25 mouse cellular contexts compared by ENCODE assay signal in genomic region chr17:3407051-3407450, GRCm38 (mm10).
DNase-seq lines count a peak whose midpoint lies in the region; ATAC-seq lines count a peak whose summit lies in the region.
"Had no signal": no experiment of that assay in that cellular context is flagged by ENCODE, and none has a peak within 500 bp of the region (broad histone marks: within the 10 kb centered on the region; RNA-seq: fewer than 3 reads in every experiment).

No protein-coding gene starts in this region.

- no peak overlapping the region for H3K27ac ChIP-seq in midbrain, embryonic 12.5 days (replicated peaks)
- H3K27ac ChIP-seq in midbrain, embryonic 16.5 days (ENCODE audit: low read length): no peak overlapping the region
- H3K27ac ChIP-seq in embryonic facial prominence, embryonic 10.5 days (replicated peaks): no peak overlapping the region
- H3K27ac ChIP-seq in limb, embryonic 12.5 days: 0 out of 2 replicates have a peak overlapping the region, but pooled peaks have one; percentile 13
- H3K27ac ChIP-seq: heart, embryonic 13.5 days; hindbrain, embryonic 12.5 days; macrophage; midbrain, embryonic 10.5 days had no signal

- WGBS in midbrain, embryonic 12.5 days: 0% methylated on average over 1 of the region's 1 CpGs
- WGBS in midbrain, embryonic 16.5 days: 0% methylated on average over 1 of the region's 1 CpGs
- 8% methylated on average over 1 of the region's 1 CpGs for WGBS in embryonic facial prominence, embryonic 10.5 days
- 0% methylated on average over 1 of the region's 1 CpGs for WGBS in limb, embryonic 12.5 days

- H3K27me3 ChIP-seq in midbrain, embryonic 12.5 days: peaks cover 11% of the 10 kb centered on the region
- no peaks in the 10 kb centered on the region for H3K27me3 ChIP-seq in midbrain, embryonic 16.5 days (ENCODE audit: control insufficient read depth, insufficient read depth, low read depth, low read length)
- peaks cover 26% of the 10 kb centered on the region for H3K27me3 ChIP-seq in embryonic facial prominence, embryonic 10.5 days (replicated peaks; ENCODE audit: low read depth, poor library complexity, severe bottlenecking)
- H3K27me3 ChIP-seq in limb, embryonic 12.5 days: no peaks in the 10 kb centered on the region; the same call in 1 of the 2 replicates
- H3K27me3 ChIP-seq: heart, embryonic 13.5 days; hindbrain, embryonic 12.5 days had no signal

- no peak overlapping the region for H3K4me3 ChIP-seq in midbrain, embryonic 12.5 days
- no peak overlapping the region for H3K4me3 ChIP-seq in midbrain, embryonic 16.5 days (ENCODE audit: low read depth, low read length)
- H3K4me3 ChIP-seq in embryonic facial prominence, embryonic 10.5 days: no peak overlapping the region
- H3K4me3 ChIP-seq in limb, embryonic 12.5 days (replicated peaks): no peak overlapping the region
- H3K4me3 ChIP-seq: heart, embryonic 13.5 days; hindbrain, embryonic 12.5 days; midbrain, embryonic 10.5 days had no signal

- peak; percentile 6 for DNase-seq in R1 (ENCODE audit: low read depth, low spot score)
- peak; percentile 20 for DNase-seq in embryonic facial prominence, embryonic 10.5 days (ENCODE audit: low spot score)
- DNase-seq in ovary, adult 18-20 months (ENCODE audit: low spot score): no peak
- DNase-seq in urinary bladder, adult 18-20 months (ENCODE audit: low spot score in 2 of 2): no peak
- DNase-seq in thymus, adult 18-20 months: no peak
- DNase-seq: adrenal gland, postnatal 25 days; cerebellum, adult 11 months; cerebellum, adult 9-11 months; gastrocnemius, postnatal 14 days; heart, adult 18-20 months; heart, postnatal 14 days; kidney, postnatal 25 days; layer of hippocampus, postnatal 36 days; liver, postnatal 0 days; thymus, adult 2 months had no signal

- no peaks in the 10 kb centered on the region for H3K4me1 ChIP-seq in midbrain, embryonic 12.5 days
- H3K4me1 ChIP-seq in midbrain, embryonic 16.5 days (ENCODE audit: control insufficient read depth, insufficient read depth, low read length): no peaks in the 10 kb centered on the region
- H3K4me1 ChIP-seq in embryonic facial prominence, embryonic 10.5 days: peaks cover 17% of the 10 kb centered on the region
- peaks cover 29% of the 10 kb centered on the region for H3K4me1 ChIP-seq in limb, embryonic 12.5 days (replicated peaks)

- 0 out of 2 replicates have a peak, but pooled peaks have one; percentile 34 for ATAC-seq in midbrain, embryonic 12.5 days (ENCODE audit: low FRiP score, low read depth)
- no peak for ATAC-seq in midbrain, embryonic 16.5 days
- ATAC-seq in limb, embryonic 12.5 days (ENCODE audit: insufficient number of reproducible peaks, insufficient read depth, low FRiP score, low TSS enrichment, low read depth): no peak
- ATAC-seq: intestine, postnatal 0 days; liver, postnatal 0 days; lung, postnatal 0 days had no signal

- no peaks in the 10 kb centered on the region for H3K9me3 ChIP-seq in midbrain, embryonic 12.5 days
- no peaks in the 10 kb centered on the region for H3K9me3 ChIP-seq in midbrain, embryonic 16.5 days (replicated peaks; ENCODE audit: control insufficient read depth, low read length, poor library complexity, severe bottlenecking)
- no peaks in the 10 kb centered on the region for H3K9me3 ChIP-seq in embryonic facial prominence, embryonic 10.5 days
- no peaks in the 10 kb centered on the region for H3K9me3 ChIP-seq in limb, embryonic 12.5 days
- H3K9me3 ChIP-seq: G1E; heart, embryonic 13.5 days; hindbrain, embryonic 12.5 days; midbrain, embryonic 10.5 days had no signal

- no peak overlapping the region for H3K9ac ChIP-seq in midbrain, embryonic 12.5 days (replicated peaks)
- no peak overlapping the region for H3K9ac ChIP-seq in midbrain, embryonic 16.5 days (ENCODE audit: low read depth, low read length)
- H3K9ac ChIP-seq in limb, embryonic 12.5 days (replicated peaks): no peak overlapping the region
- H3K9ac ChIP-seq: heart, embryonic 13.5 days; hindbrain, embryonic 12.5 days; liver, postnatal 0 days had no signal

- H3K4me2 ChIP-seq in midbrain, embryonic 12.5 days (replicated peaks): no peak overlapping the region
- no peak overlapping the region for H3K4me2 ChIP-seq in midbrain, embryonic 16.5 days (ENCODE audit: low read length)
- H3K4me2 ChIP-seq in limb, embryonic 12.5 days: no peak overlapping the region
- H3K4me2 ChIP-seq: heart, embryonic 13.5 days; hindbrain, embryonic 12.5 days had no signal

- no peaks in the 10 kb centered on the region for H3K36me3 ChIP-seq in midbrain, embryonic 12.5 days
- H3K36me3 ChIP-seq in midbrain, embryonic 16.5 days (ENCODE audit: control insufficient read depth, insufficient read depth, low read length): no peaks in the 10 kb centered on the region
- no peaks in the 10 kb centered on the region for H3K36me3 ChIP-seq in embryonic facial prominence, embryonic 10.5 days (replicated peaks)
- H3K36me3 ChIP-seq in limb, embryonic 12.5 days: no peaks in the 10 kb centered on the region
- H3K36me3 ChIP-seq: G1E; heart, embryonic 13.5 days; hindbrain, embryonic 12.5 days; midbrain, embryonic 10.5 days had no signal

Comparison
In these comparisons a context has a peak if more than half of its experiments do, and no peak if none do; other contexts are left out.
1. DNase-seq: peak in R1 (single experiment) and embryonic facial prominence, embryonic 10.5 days (single experiment); none in ovary, adult 18-20 months (single experiment), urinary bladder, adult 18-20 months (0 of 2) and thymus, adult 18-20 months (0 of 2).